ENCODE assay signal across 20 mouse cellular contexts in the genomic region with DNA sequence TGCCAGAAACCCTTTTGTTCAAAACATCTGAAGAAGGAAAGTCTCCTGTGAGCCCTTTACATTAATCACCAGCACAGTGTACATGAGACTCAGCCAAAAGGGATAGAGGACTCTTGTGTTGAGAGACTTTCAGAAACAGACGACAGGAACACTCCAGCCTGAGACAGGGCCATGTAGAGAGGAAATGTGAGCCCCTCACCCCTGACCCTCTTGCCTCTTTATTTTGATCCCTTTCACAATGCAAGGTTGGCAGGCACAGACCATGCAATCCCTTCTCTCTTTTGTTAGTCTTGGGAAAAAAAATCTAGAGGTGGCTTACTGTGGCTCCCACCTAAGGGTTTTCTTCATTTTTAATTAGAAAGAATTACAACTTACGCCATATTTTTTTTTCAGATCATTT.
A peak's percentile ranks its signal among the peaks of the same experiment; 100 is the strongest.
DNase-seq lines count a peak whose midpoint lies in the region; ATAC-seq lines count a peak whose summit lies in the region.
"Had no signal": no experiment of that assay in that cellular context is flagged by ENCODE, and none has a peak within 500 bp of the region (broad histone marks: within the 10 kb centered on the region; RNA-seq: fewer than 3 reads in every experiment).

No protein-coding gene starts in this region.

- H3K9ac ChIP-seq in forebrain, embryonic 12.5 days: no peak overlapping the region
- no peak overlapping the region for H3K9ac ChIP-seq in forebrain, embryonic 15.5 days (replicated peaks)
- H3K9ac ChIP-seq in midbrain, embryonic 11.5 days (ENCODE audit: low read length): no peak overlapping the region
- no peak overlapping the region for H3K9ac ChIP-seq in midbrain, embryonic 14.5 days (replicated peaks; ENCODE audit: low read length)
- H3K9ac ChIP-seq in embryonic facial prominence, embryonic 14.5 days (ENCODE audit: low read depth, low read length): no peak overlapping the region
- H3K9ac ChIP-seq: limb, embryonic 12.5 days; liver, embryonic 13.5 days; lung, embryonic 15.5 days; neural tube, embryonic 13.5 days had no signal

- H3K4me3 ChIP-seq in forebrain, embryonic 12.5 days (replicated peaks): no peak overlapping the region
- no peak overlapping the region for H3K4me3 ChIP-seq in forebrain, embryonic 15.5 days
- H3K4me3 ChIP-seq in midbrain, embryonic 11.5 days (ENCODE audit: low read depth, low read length): no peak overlapping the region
- no peak overlapping the region for H3K4me3 ChIP-seq in midbrain, embryonic 14.5 days (replicated peaks; ENCODE audit: low read depth, low read length)
- no peak overlapping the region for H3K4me3 ChIP-seq in embryonic facial prominence, embryonic 14.5 days (ENCODE audit: low read depth, low read length)
- H3K4me3 ChIP-seq: left cerebral cortex, adult 2 months; limb, embryonic 12.5 days; liver, embryonic 13.5 days; lung, embryonic 15.5 days; neural tube, embryonic 13.5 days had no signal

- H3K4me1 ChIP-seq in forebrain, embryonic 12.5 days: peaks cover 4% of the 10 kb centered on the region
- H3K4me1 ChIP-seq in forebrain, embryonic 15.5 days: no peaks in the 10 kb centered on the region
- H3K4me1 ChIP-seq in midbrain, embryonic 11.5 days (ENCODE audit: control insufficient read depth, insufficient read depth, low read length): peaks cover 4% of the 10 kb centered on the region
- no peaks in the 10 kb centered on the region for H3K4me1 ChIP-seq in midbrain, embryonic 14.5 days (ENCODE audit: control insufficient read depth, insufficient read depth, low read length)
- H3K4me1 ChIP-seq in embryonic facial prominence, embryonic 14.5 days (ENCODE audit: control insufficient read depth, insufficient read depth, low read length): no peaks in the 10 kb centered on the region
- H3K4me1 ChIP-seq: limb, embryonic 12.5 days; liver, embryonic 13.5 days; lung, embryonic 15.5 days had no signal

- DNase-seq in midbrain, embryonic 11.5 days (ENCODE audit: low spot score, missing footprints): peak; percentile 88
- DNase-seq in midbrain, embryonic 14.5 days: no peak
- DNase-seq in embryonic facial prominence, embryonic 14.5 days (ENCODE audit: low spot score): no peak
- DNase-seq in thymus, postnatal 36 days: no peak
- DNase-seq in heart, adult 8-10 months (ENCODE audit: low spot score): no peak
- DNase-seq: adrenal gland, adult 8-10 months; cerebellum, adult 11 months; cerebellum, postnatal 25 days; gastrocnemius, postnatal 36 days; kidney, adult 8-10 months; liver, embryonic 13.5 days; right cerebral cortex, postnatal 14 days had no signal

- no peak overlapping the region for H3K27ac ChIP-seq in forebrain, embryonic 12.5 days
- H3K27ac ChIP-seq in forebrain, embryonic 15.5 days (replicated peaks): no peak overlapping the region
- no peak overlapping the region for H3K27ac ChIP-seq in midbrain, embryonic 11.5 days (ENCODE audit: low read depth, low read length)
- no peak overlapping the region for H3K27ac ChIP-seq in midbrain, embryonic 14.5 days (replicated peaks; ENCODE audit: low read depth, low read length)
- H3K27ac ChIP-seq in embryonic facial prominence, embryonic 14.5 days (replicated peaks; ENCODE audit: low read depth, low read length): no peak overlapping the region
- H3K27ac ChIP-seq: left cerebral cortex, adult 2 months; limb, embryonic 12.5 days; liver, embryonic 13.5 days; lung, embryonic 15.5 days; macrophage; neural tube, embryonic 13.5 days had no signal

- no peaks in the 10 kb centered on the region for H3K9me3 ChIP-seq in forebrain, embryonic 12.5 days
- no peaks in the 10 kb centered on the region for H3K9me3 ChIP-seq in forebrain, embryonic 15.5 days
- H3K9me3 ChIP-seq in midbrain, embryonic 11.5 days (ENCODE audit: control insufficient read depth, low read length): no peaks in the 10 kb centered on the region
- no peaks in the 10 kb centered on the region for H3K9me3 ChIP-seq in midbrain, embryonic 14.5 days (ENCODE audit: control insufficient read depth, low read length)
- no peaks in the 10 kb centered on the region for H3K9me3 ChIP-seq in embryonic facial prominence, embryonic 14.5 days (ENCODE audit: control insufficient read depth, low read length)
- H3K9me3 ChIP-seq: limb, embryonic 12.5 days; liver, embryonic 13.5 days; lung, embryonic 15.5 days; neural tube, embryonic 13.5 days had no signal

- H3K27me3 ChIP-seq in forebrain, embryonic 12.5 days: no peaks in the 10 kb centered on the region
- H3K27me3 ChIP-seq in forebrain, embryonic 15.5 days: no peaks in the 10 kb centered on the region
- H3K27me3 ChIP-seq in midbrain, embryonic 11.5 days (ENCODE audit: control insufficient read depth, insufficient read depth, low read length): no peaks in the 10 kb centered on the region
- H3K27me3 ChIP-seq in midbrain, embryonic 14.5 days (ENCODE audit: control insufficient read depth, insufficient read depth, low read length): no peaks in the 10 kb centered on the region
- no peaks in the 10 kb centered on the region for H3K27me3 ChIP-seq in embryonic facial prominence, embryonic 14.5 days (replicated peaks; ENCODE audit: control insufficient read depth, insufficient read depth, low read length)
- H3K27me3 ChIP-seq: limb, embryonic 12.5 days; liver, embryonic 13.5 days; lung, embryonic 15.5 days; neural tube, embryonic 13.5 days had no signal

- peak; percentile 49; the same call in 1 of the 2 replicates for ATAC-seq in forebrain, embryonic 12.5 days (ENCODE audit: low FRiP score)
- ATAC-seq in forebrain, embryonic 15.5 days (replicated peaks): no peak; the same call in 1 of the 2 replicates
- peak; percentile 30; the same call in 1 of the 2 replicates for ATAC-seq in midbrain, embryonic 11.5 days (ENCODE audit: low FRiP score)
- ATAC-seq in midbrain, embryonic 14.5 days (ENCODE audit: low FRiP score, low TSS enrichment): no peak
- 0 out of 2 replicates have a peak, but pooled peaks have one; percentile 22 for ATAC-seq in embryonic facial prominence, embryonic 14.5 days (ENCODE audit: low read depth)

- no peak overlapping the region for H3K4me2 ChIP-seq in forebrain, embryonic 12.5 days
- H3K4me2 ChIP-seq in forebrain, embryonic 15.5 days (replicated peaks): no peak overlapping the region
- H3K4me2 ChIP-seq in midbrain, embryonic 11.5 days: no peak overlapping the region
- no peak overlapping the region for H3K4me2 ChIP-seq in midbrain, embryonic 14.5 days (ENCODE audit: low read length)
- H3K4me2 ChIP-seq in embryonic facial prominence, embryonic 14.5 days (ENCODE audit: low read depth, low read length): no peak overlapping the region
- H3K4me2 ChIP-seq: heart, embryonic 11.5 days; limb, embryonic 12.5 days; liver, embryonic 13.5 days; lung, embryonic 15.5 days; neural tube, embryonic 13.5 days had no signal

- H3K36me3 ChIP-seq in forebrain, embryonic 12.5 days (replicated peaks): no peaks in the 10 kb centered on the region
- H3K36me3 ChIP-seq in forebrain, embryonic 15.5 days: no peaks in the 10 kb centered on the region
- H3K36me3 ChIP-seq in midbrain, embryonic 11.5 days (ENCODE audit: control insufficient read depth, insufficient read depth, low read length): no peaks in the 10 kb centered on the region
- H3K36me3 ChIP-seq in midbrain, embryonic 14.5 days (ENCODE audit: control insufficient read depth, insufficient read depth, low read length): no peaks in the 10 kb centered on the region
- no peaks in the 10 kb centered on the region for H3K36me3 ChIP-seq in embryonic facial prominence, embryonic 14.5 days (ENCODE audit: control insufficient read depth, insufficient read depth, low read length)
- H3K36me3 ChIP-seq: limb, embryonic 12.5 days; liver, embryonic 13.5 days; lung, embryonic 15.5 days; neural tube, embryonic 13.5 days had no signal

- 6% methylated on average over 2 of the region's 2 CpGs for WGBS in forebrain, embryonic 12.5 days
- 20% methylated on average over 2 of the region's 2 CpGs for WGBS in forebrain, embryonic 15.5 days
- 23% methylated on average over 2 of the region's 2 CpGs for WGBS in midbrain, embryonic 11.5 days
- 24% methylated on average over 2 of the region's 2 CpGs for WGBS in midbrain, embryonic 14.5 days
- WGBS in embryonic facial prominence, embryonic 14.5 days: 40% methylated on average over 2 of the region's 2 CpGs

Comparison
In these comparisons a context has a peak if more than half of its experiments do, and no peak if none do; other contexts are left out.
1. ATAC-seq: peak in forebrain, embryonic 12.5 days (single experiment), midbrain, embryonic 11.5 days (single experiment) and embryonic facial prominence, embryonic 14.5 days (single experiment); none in forebrain, embryonic 15.5 days (single experiment) and midbrain, embryonic 14.5 days (single experiment).